Mouse (Mus musculus) lung, postnatal 10 days (tissue): Measurements from ENCODE around the gene Nfatc2.

ENCODE experiments used
- DNase-seq: peaks from one replicate; pipeline ENCODE4 v3.0.0; 2021

The Nfatc2 gene

GRCm38 (mm10) chr2:168608125-168608564 lies 6.7 kb upstream of the Nfatc2 start:
- DNase-seq, result peak; percentile 41

- DNase-seq, result peak; percentile 33
Measured at GRCm38 (mm10) chr2:168604655-168605070, 3.2 kb upstream of the Nfatc2 start.

- no peak for DNase-seq
Measured at GRCm38 (mm10) chr2:168602387-168602741, 907 bp upstream of the Nfatc2 start.

- no peak for DNase-seq
Measured at GRCm38 (mm10) chr2:168600750-168601490, 537 bp downstream of the Nfatc2 start.

- DNase-seq, result no peak
Measured at GRCm38 (mm10) chr2:168595693-168596092, 5.8 kb downstream of the Nfatc2 start.

- DNase-seq, result no peak
Measured at GRCm38 (mm10) chr2:168593676-168594075, 7.8 kb downstream of the Nfatc2 start.

GRCm38 (mm10) chr2:168593004-168593403 lies 8.5 kb downstream of the Nfatc2 start:
- peak; percentile 31 for DNase-seq

- no peak for DNase-seq
Measured at GRCm38 (mm10) chr2:168591076-168591475, 10.4 kb downstream of the Nfatc2 start.

- DNase-seq, result no peak
Measured at GRCm38 (mm10) chr2:168590556-168590955, 10.9 kb downstream of the Nfatc2 start.

- peak; percentile 52 for DNase-seq
Measured at GRCm38 (mm10) chr2:168590168-168590551, 11.3 kb downstream of the Nfatc2 start.

GRCm38 (mm10) chr2:168589368-168590167 lies 11.9 kb downstream of the Nfatc2 start:
- DNase-seq, result no peak

GRCm38 (mm10) chr2:168588591-168589367 lies 12.7 kb downstream of the Nfatc2 start:
- no peak for DNase-seq

GRCm38 (mm10) chr2:168587159-168587558 lies 14.3 kb downstream of the Nfatc2 start:
- peak; percentile 36 for DNase-seq

GRCm38 (mm10) chr2:168586512-168586911 lies 14.9 kb downstream of the Nfatc2 start:
- no peak for DNase-seq

- DNase-seq, result no peak
Measured at GRCm38 (mm10) chr2:168584857-168585256, 16.6 kb downstream of the Nfatc2 start.

- DNase-seq, result no peak
Measured at GRCm38 (mm10) chr2:168584408-168584807, 17.0 kb downstream of the Nfatc2 start.

- no peak for DNase-seq
Measured at GRCm38 (mm10) chr2:168583084-168583483, 18.4 kb downstream of the Nfatc2 start.

GRCm38 (mm10) chr2:168581207-168581854 lies 20.1 kb downstream of the Nfatc2 start:
- no peak for DNase-seq

- no peak for DNase-seq
Measured at GRCm38 (mm10) chr2:168580295-168580915, 21.1 kb downstream of the Nfatc2 start.

- DNase-seq, result no peak
Measured at GRCm38 (mm10) chr2:168579601-168580130, 21.8 kb downstream of the Nfatc2 start.

- DNase-seq, result no peak
Measured at GRCm38 (mm10) chr2:168579109-168579508, 22.3 kb downstream of the Nfatc2 start.

GRCm38 (mm10) chr2:168578132-168578531 lies 23.3 kb downstream of the Nfatc2 start:
- peak; percentile 71 for DNase-seq
